Mouse (Mus musculus) small intestine, adult 2 months (tissue): ENCODE data around the gene Espnl. TPM values are rescaled to one million over a fixed set of nuclear protein-coding genes. Genes with fewer than 3 reads are reported as not detected.

Experiments used
- H3K27ac ChIP-seq: fragments of 200-500 bp; 2 replicates; pipeline ENCODE4 v1.5.1; 2012; ENCODE audit warnings: low read depth, low read length, control low read depth, inconsistent platforms; ENCODE audit not compliant: insufficient read depth
- H3K27me3 ChIP-seq: fragments of 200-500 bp; 2 replicates; pipeline ENCODE4 v1.6.1; 2012; ENCODE audit warnings: mild to moderate bottlenecking, moderate library complexity, low read length, inconsistent platforms; ENCODE audit not compliant: control insufficient read depth, insufficient read depth
- H3K36me3 ChIP-seq: fragments of 200-500 bp; 2 replicates; pipeline ENCODE4 v1.6.1; 2012; ENCODE audit warnings: mild to moderate bottlenecking, low read length, control low read depth, inconsistent platforms; ENCODE audit not compliant: control insufficient read depth, insufficient read depth
- H3K4me1 ChIP-seq: fragments of 200-500 bp; 2 replicates; pipeline ENCODE4 v1.6.1; 2012; ENCODE audit warnings: low read length, inconsistent platforms, mixed read lengths; ENCODE audit not compliant: control insufficient read depth, insufficient read depth, insufficient read length
- H3K4me3 ChIP-seq: fragments of 200-500 bp; 2 replicates; pipeline ENCODE4 v1.5.1; 2012; ENCODE audit warnings: low read depth, mild to moderate bottlenecking, control low read depth, inconsistent platforms, low read length, moderate library complexity
- CTCF ChIP-seq: fragments of 200-500 bp; IDR thresholded peaks from 2 replicates; pipeline ENCODE4 v1.5.1; 2012; ENCODE audit warnings: low read depth, mild to moderate bottlenecking, control low read depth, inconsistent platforms, low read length, moderate library complexity, mixed read lengths; ENCODE audit not compliant: insufficient replicate concordance, insufficient read length; ENCODE audit errors: extremely low read depth
- POLR2A ChIP-seq: fragments of 200-500 bp; IDR thresholded peaks from 2 replicates; pipeline ENCODE4 v1.6.1; 2012; ENCODE audit warnings: low read depth, mild to moderate bottlenecking, control low read depth, inconsistent platforms, low read length, moderate library complexity
- WGBS: fragments of 180-500 bp; shearing (Covaris S2); methylation state at CpG from one replicate; pipeline ENCODE4 v1.1.7; 2018; 5-methylcytosine and 5-hydroxymethylcytosine counted together
- polyA plus RNA-seq: library from polyadenylated mRNA; depleted of rRNA; stranded (reverse); fragments of >200 nt; gene quantifications from 2 replicates; pipeline ENCODE4 v1.2.3, GENCODE M21; 2012; rRNA removed

Gene Espnl
- 0.10 and 0.13 TPM in 2 replicates for polyA plus RNA-seq

- Histone ChIP-seq H3K27me3 (no peaks in the 10 kb centered on the region), H3K27ac (no peak within 1 kb of the TSS), H3K4me1 (no peaks in the 10 kb centered on the region), H3K36me3 (peaks cover 4% of the 10 kb centered on the region; the same call in 1 of the 2 replicates), H3K4me3 (no peak within 1 kb of the TSS)
- no peak for TF ChIP-seq POLR2A
- WGBS: 39% methylated on average over 19 of the region's 19 CpGs
Measured at GRCm38 (mm10) chr1:91321760-91322438, at the start of gene Espnl. TSS of gene Espnl (plus strand) at chr1:91322075.

GRCm38 (mm10) chr1:91272260-91272659 lies 49.6 kb upstream of the Espnl start:
- 93% methylated on average over 2 of the region's 2 CpGs for WGBS
- Histone ChIP-seq H3K4me1 (no peaks in the 10 kb centered on the region), H3K36me3 (peaks cover 13% of the 10 kb centered on the region), H3K4me3 (no peak overlapping the region), H3K27me3 (no peaks in the 10 kb centered on the region), H3K27ac (no peak overlapping the region)
- no peak for TF ChIP-seq CTCF
- TF ChIP-seq POLR2A: no peak

GRCm38 (mm10) chr1:91276581-91276980 lies 45.3 kb upstream of the Espnl start:
- WGBS: 96% methylated on average over 4 of the region's 4 CpGs
- Histone ChIP-seq H3K27ac (no peak overlapping the region), H3K36me3 (peaks cover 39% of the 10 kb centered on the region), H3K4me1 (no peaks in the 10 kb centered on the region), H3K27me3 (no peaks in the 10 kb centered on the region; the same call in 1 of the 2 replicates), H3K4me3 (no peak overlapping the region)
- TF ChIP-seq POLR2A (no peak), CTCF (no peak)

GRCm38 (mm10) chr1:91277480-91277879 lies 44.4 kb upstream of the Espnl start:
- no peak overlapping the region for H3K4me3 ChIP-seq
- TF ChIP-seq CTCF (no peak), POLR2A (no peak)
- no peak overlapping the region for H3K27ac ChIP-seq
- H3K36me3 ChIP-seq: peaks cover 40% of the 10 kb centered on the region
- no peaks in the 10 kb centered on the region for H3K4me1 ChIP-seq
- 82% methylated on average over 2 of the region's 2 CpGs for WGBS
- no peaks in the 10 kb centered on the region; the same call in 1 of the 2 replicates for H3K27me3 ChIP-seq

- Histone ChIP-seq H3K4me1 (no peaks in the 10 kb centered on the region), H3K27ac (no peak overlapping the region), H3K27me3 (no peaks in the 10 kb centered on the region; the same call in 1 of the 2 replicates), H3K36me3 (peaks cover 46% of the 10 kb centered on the region), H3K4me3 (no peak overlapping the region)
- WGBS: 95% methylated on average over 3 of the region's 3 CpGs
- TF ChIP-seq POLR2A (no peak), CTCF (no peak)
Measured at GRCm38 (mm10) chr1:91278410-91279119, 43.3 kb upstream of the Espnl start.

- Histone ChIP-seq H3K4me3 (no peak overlapping the region), H3K36me3 (peaks cover 46% of the 10 kb centered on the region), H3K27ac (no peak overlapping the region), H3K27me3 (no peaks in the 10 kb centered on the region; the same call in 1 of the 2 replicates), H3K4me1 (no peaks in the 10 kb centered on the region)
- 65% methylated on average over 1 of the region's 1 CpGs for WGBS
- TF ChIP-seq CTCF (no peak), POLR2A (no peak)
Measured at GRCm38 (mm10) chr1:91279126-91279525, 42.7 kb upstream of the Espnl start.

- Histone ChIP-seq H3K4me3 (no peak overlapping the region), H3K27me3 (no peaks in the 10 kb centered on the region; the same call in 1 of the 2 replicates), H3K4me1 (peaks cover 3% of the 10 kb centered on the region; the same call in 1 of the 2 replicates), H3K27ac (no peak overlapping the region), H3K36me3 (peaks cover 46% of the 10 kb centered on the region)
- 84% methylated on average over 1 of the region's 1 CpGs for WGBS
- no peak for TF ChIP-seq POLR2A
- TF ChIP-seq CTCF: no peak
Measured at GRCm38 (mm10) chr1:91282582-91282981, 39.3 kb upstream of the Espnl start.
